Mouse (Mus musculus): ENCODE results near the gene Wdr60. TPM values are rescaled to one million over a fixed set of nuclear protein-coding genes. Genes with fewer than 3 reads are reported as not detected.

Gene Wdr60
- polyA plus RNA-seq (2012; rRNA removed) = 17.3 and 21.2 TPM in 2 replicates

GRCm38 (mm10) chr12:116262555-116263341, at the start of gene Wdr60:
Gene Wdr60 (minus strand): TSS chr12:116263022.

GRCm38 (mm10) chr12:116280653-116281364, 18.0 kb upstream of the Wdr60 start, which contains the start of gene Esyt2:
Gene Esyt2 (plus strand): TSS chr12:116281196.

GRCm38 (mm10) chr12:116275086-116275485, 12.3 kb upstream of the Wdr60 start, which contains the start of gene Gm11027:
Gene Gm11027 (plus strand): TSS chr12:116275386.

Other genes starting within 250 kb of the Wdr60 start
- 42.3 and 48.1 TPM in 2 replicates for gene Zfp386, start 215.3 kb downstream of the Wdr60 start, polyA plus RNA-seq (2012; rRNA removed)
- 3.4 and 3.9 TPM in 2 replicates for gene Vipr2, start 185.3 kb downstream of the Wdr60 start, polyA plus RNA-seq (2012; rRNA removed)
- not detected in 2 replicates for gene Gm11027, start 12.4 kb upstream of the Wdr60 start, polyA plus RNA-seq (2012; rRNA removed)
- 9.0 and 13.3 TPM in 2 replicates for gene Esyt2, start 18.2 kb upstream of the Wdr60 start, polyA plus RNA-seq (2012; rRNA removed)
- gene Ncapg2, start 142.4 kb upstream of the Wdr60 start, polyA plus RNA-seq (2012; rRNA removed) = 31.4 and 36.4 TPM in 2 replicates
- gene Ptprn2, start 222.7 kb upstream of the Wdr60 start, polyA plus RNA-seq (2012; rRNA removed) = 15.4 and 25.0 TPM in 2 replicates